Mouse (Mus musculus) myocyte (in vitro differentiated cells): ENCODE measurements around the gene Ttc3. TPM values are rescaled to one million over a fixed set of nuclear protein-coding genes. Genes with fewer than 3 reads are reported as not detected.

Source experiments
- H3K27me3 ChIP-seq: one replicate; pipeline ENCODE4 v1.6.1; 2011; ENCODE audit not compliant: control insufficient read depth, insufficient read depth, insufficient read length
- H3K36me3 ChIP-seq: one replicate; pipeline ENCODE4 v1.6.1; 2011; ENCODE audit not compliant: control insufficient read depth, insufficient read depth
- H3K4me2 ChIP-seq: one replicate; pipeline ENCODE4 v1.6.1; 2011; ENCODE audit warnings: low read depth, control low read depth
- H3K4me3 ChIP-seq: one replicate; pipeline ENCODE4 v1.5.1; 2011; ENCODE audit warnings: mild to moderate bottlenecking, control low read depth, moderate library complexity
- H3K79me2 ChIP-seq: one replicate; pipeline ENCODE4 v1.6.1; 2011; ENCODE audit not compliant: control insufficient read depth, insufficient read depth
- H3ac ChIP-seq: one replicate; pipeline ENCODE4 v1.6.1; 2011; ENCODE audit not compliant: control insufficient read depth, insufficient read length
- CEBPB ChIP-seq: IDR thresholded peaks from 2 replicates; pipeline ENCODE4 v1.6.1; 2011; ENCODE audit warnings: mild to moderate bottlenecking, moderate library complexity; ENCODE audit not compliant: poor library complexity, insufficient read depth, severe bottlenecking
- E2F4 ChIP-seq: IDR thresholded peaks from one replicate; pipeline ENCODE4 v1.6.1; 2011; ENCODE audit warnings: mild to moderate bottlenecking, control low read depth, moderate library complexity; ENCODE audit not compliant: insufficient read depth
- MAX ChIP-seq: IDR thresholded peaks from one replicate; pipeline ENCODE4 v1.6.1; 2011; ENCODE audit warnings: low read depth, mild to moderate bottlenecking, control low read depth
- MYOD1 ChIP-seq, 3 experiments: IDR thresholded peaks; one replicate each; pipeline ENCODE4 v1.6.1; 2011; ENCODE audit warnings: control low read depth in 2 of 3, low read depth in 2 of 3, mild to moderate bottlenecking in 2 of 3, moderate library complexity in 1 of 3; ENCODE audit not compliant: insufficient read length in 2 of 3, control insufficient read depth in 1 of 3
- MYOG ChIP-seq, 3 experiments: IDR thresholded peaks; one replicate each; pipeline ENCODE4 v1.6.1; 2011; ENCODE audit warnings: control low read depth in 2 of 3, low read depth in 2 of 3, mild to moderate bottlenecking in 2 of 3; ENCODE audit not compliant: insufficient read length in 2 of 3, control insufficient read depth in 1 of 3, insufficient read depth in 1 of 3
- POLR2A ChIP-seq: IDR thresholded peaks from one replicate; pipeline ENCODE4 v1.6.1; 2011; ENCODE audit warnings: low read depth, mild to moderate bottlenecking, control low read depth, moderate library complexity; ENCODE audit not compliant: insufficient read length
- POLR2AphosphoS2 ChIP-seq: IDR thresholded peaks from one replicate; pipeline ENCODE4 v1.6.1; 2011; ENCODE audit warnings: low read depth, control low read depth; ENCODE audit not compliant: insufficient read length
- REST ChIP-seq: IDR thresholded peaks from one replicate; pipeline ENCODE4 v1.6.1; 2011; ENCODE audit warnings: mild to moderate bottlenecking, control low read depth, moderate library complexity; ENCODE audit not compliant: insufficient read depth, insufficient read length
- SRF ChIP-seq: IDR thresholded peaks from one replicate; pipeline ENCODE4 v1.6.1; 2011; ENCODE audit warnings: low read depth; ENCODE audit not compliant: control insufficient read depth, insufficient read length
- TCF12 ChIP-seq: IDR thresholded peaks from one replicate; pipeline ENCODE4 v1.6.1; 2011; ENCODE audit warnings: mild to moderate bottlenecking, control low read depth; ENCODE audit not compliant: poor library complexity, insufficient read depth, severe bottlenecking
- TCF3 ChIP-seq: IDR thresholded peaks from one replicate; pipeline ENCODE4 v1.6.1; 2011; ENCODE audit warnings: low read depth, control low read depth; ENCODE audit not compliant: insufficient read length
- USF1 ChIP-seq: IDR thresholded peaks from one replicate; pipeline ENCODE4 v1.6.1; 2011; ENCODE audit warnings: low read depth, mild to moderate bottlenecking, control low read depth, moderate library complexity
- polyA plus RNA-seq: library from polyadenylated mRNA; unstranded; fragments of >200 nt; fragmentation: generic; extraction: Trizol; gene quantifications from one replicate; pipeline ENCODE4 v1.2.1, GENCODE M21; 2012; ENCODE audit warnings: missing spikeins

The Ttc3 gene
- polyA plus RNA-seq, 1 experiment, result 25.0 TPM

GRCm38 (mm10) chr16:94328881-94329867 is 41.2 kb upstream of the Ttc3 start:
- no peak overlapping the region for H3K4me3 ChIP-seq

GRCm38 (mm10) chr16:94330429-94330828 is 40.0 kb upstream of the Ttc3 start:
- no peaks in the 10 kb centered on the region for H3K79me2 ChIP-seq
- H3K36me3 ChIP-seq, result no peaks in the 10 kb centered on the region
- H3ac ChIP-seq, result no peak overlapping the region
- TF ChIP-seq REST (no peak), USF1 (no peak), TCF3 (no peak), POLR2AphosphoS2 (no peak), CEBPB (no peak), E2F4 (no peak), MYOG (IDR thresholded peaks at IDR 0.05; ENCODE audit: control insufficient read depth in 1 of 3, insufficient read depth in 1 of 3, insufficient read length in 2 of 3, low read depth in 2 of 3) (no peak), POLR2A (no peak), TCF12 (no peak), MAX (no peak), SRF (no peak), MYOD1 (IDR thresholded peaks at IDR 0.05; ENCODE audit: control insufficient read depth in 1 of 3, insufficient read length in 2 of 3, low read depth in 2 of 3) (no peak)
- H3K4me3 ChIP-seq, result no peak overlapping the region
- H3K4me2 ChIP-seq, result no peak overlapping the region
- H3K27me3 ChIP-seq, result peaks cover 7% of the 10 kb centered on the region

More at GRCm38 (mm10) chr16:94328881-94329867, 41.2 kb upstream of the Ttc3 start:
- peaks cover 7% of the 10 kb centered on the region for H3K27me3 ChIP-seq
- H3K36me3 ChIP-seq, result no peaks in the 10 kb centered on the region
- H3ac ChIP-seq, result no peak overlapping the region
- no peak overlapping the region for H3K4me2 ChIP-seq
- no peaks in the 10 kb centered on the region for H3K79me2 ChIP-seq
- TF ChIP-seq POLR2A (no peak), CEBPB (no peak), MAX (no peak), E2F4 (no peak), MYOD1 (IDR thresholded peaks at IDR 0.05; ENCODE audit: control insufficient read depth in 1 of 3, insufficient read length in 2 of 3, low read depth in 2 of 3) (no peak), REST (no peak), TCF12 (no peak), TCF3 (no peak), SRF (no peak), POLR2AphosphoS2 (no peak), MYOG (IDR thresholded peaks at IDR 0.05; ENCODE audit: control insufficient read depth in 1 of 3, insufficient read depth in 1 of 3, insufficient read length in 2 of 3, low read depth in 2 of 3) (no peak), USF1 (no peak)

- Histone ChIP-seq H3K79me2 (no peaks in the 10 kb centered on the region), H3K27me3 (peaks cover 7% of the 10 kb centered on the region), H3K4me3 (no peak overlapping the region), H3ac (no peak overlapping the region), H3K36me3 (no peaks in the 10 kb centered on the region), H3K4me2 (no peak overlapping the region)
- TF ChIP-seq POLR2A, result no peak
- TF ChIP-seq CEBPB, result no peak
- TF ChIP-seq E2F4, result no peak
- TF ChIP-seq POLR2AphosphoS2, result no peak
- TF ChIP-seq MAX, result no peak
- TF ChIP-seq MYOG (IDR thresholded peaks at IDR 0.05; ENCODE audit: control insufficient read depth in 1 of 3, insufficient read depth in 1 of 3, insufficient read length in 2 of 3, low read depth in 2 of 3), result no peak
- TF ChIP-seq USF1, result no peak
- no peak for TF ChIP-seq SRF
- TF ChIP-seq TCF12, result no peak
- TF ChIP-seq MYOD1 (IDR thresholded peaks at IDR 0.05; ENCODE audit: control insufficient read depth in 1 of 3, insufficient read length in 2 of 3, low read depth in 2 of 3), result no peak
- no peak for TF ChIP-seq TCF3
- no peak for TF ChIP-seq REST
Observed at GRCm38 (mm10) chr16:94331233-94331885, 39.1 kb upstream of the Ttc3 start.

GRCm38 (mm10) chr16:94331886-94332252 is 38.5 kb upstream of the Ttc3 start:
- H3ac ChIP-seq, result no peak overlapping the region
- H3K79me2 ChIP-seq, result no peaks in the 10 kb centered on the region
- no peak overlapping the region for H3K4me3 ChIP-seq
- TF ChIP-seq MAX (no peak), E2F4 (no peak), REST (no peak), POLR2A (no peak), TCF12 (no peak), SRF (no peak), MYOD1 (IDR thresholded peaks at IDR 0.05; ENCODE audit: control insufficient read depth in 1 of 3, insufficient read length in 2 of 3, low read depth in 2 of 3) (no peak), USF1 (no peak), CEBPB (no peak)
- no peak overlapping the region for H3K4me2 ChIP-seq
- no peaks in the 10 kb centered on the region for H3K36me3 ChIP-seq
- H3K27me3 ChIP-seq, result peaks cover 7% of the 10 kb centered on the region
